In genomic region chr16:53788594-53788993, GRCm38 (mm10) we compare ENCODE assay signal across 25 mouse cellular contexts.
DNase-seq lines count a peak whose midpoint lies in the region; ATAC-seq lines count a peak whose summit lies in the region.
"Had no signal": no experiment of that assay in that cellular context is flagged by ENCODE, and none has a peak within 500 bp of the region (broad histone marks: within the 10 kb centered on the region; RNA-seq: fewer than 3 reads in every experiment).

No protein-coding gene starts in this region.

- peak; percentile 11 for DNase-seq in layer of hippocampus, adult 11-12 months (ENCODE audit: low spot score)
- no peak for DNase-seq in layer of hippocampus, postnatal 25 days (ENCODE audit: extremely low spot score in 1 of 2, low spot score in 1 of 2)
- DNase-seq in right cerebral cortex, adult 18-20 months = peak; percentile 37
- DNase-seq in right cerebral cortex, postnatal 4 days = no peak
- DNase-seq in left cerebral cortex, postnatal 25 days (ENCODE audit: low spot score in 2 of 2) = peak; percentile 1 to 72
- DNase-seq in ovary, postnatal 10 days (ENCODE audit: low spot score) = no peak
- DNase-seq: adrenal gland, postnatal 14 days; cerebellum, adult 18-20 months; cerebellum, postnatal 10 days; gastrocnemius, adult 2 months; gastrocnemius, postnatal 36 days; heart, adult 18-20 months; heart, postnatal 36 days; kidney, adult 8-10 months; kidney, postnatal 4 days; layer of hippocampus, postnatal 36 days; liver; lung, adult 2 months; lung, postnatal 10 days; thymus, postnatal 4 days had no signal

- intact Hi-C loops in left cerebral cortex, postnatal 25 days (cut with DNase I) = loop anchor here (5.0 kb wide), 1 partner anchor 184 kb away; no protein-coding TSS in a partner anchor

- ATAC-seq in cerebellum, adult (ENCODE audit: insufficient number of reproducible peaks, low FRiP score, low TSS enrichment) = no peak
- ATAC-seq: CD4-positive, CD25-positive, alpha-beta regulatory T cell, adult 4 months; forebrain, embryonic 15.5 days; intestine, embryonic 16.5 days; midbrain, embryonic 13.5 days had no signal

Comparison
In these comparisons a context has a peak if more than half of its experiments do, and no peak if none do; other contexts are left out.
1. DNase-seq: peak in layer of hippocampus, adult 11-12 months (single experiment), right cerebral cortex, adult 18-20 months (single experiment) and left cerebral cortex, postnatal 25 days (2 of 2); none in layer of hippocampus, postnatal 25 days (0 of 2), right cerebral cortex, postnatal 4 days (single experiment) and ovary, postnatal 10 days (single experiment).